Mouse (Mus musculus) urinary bladder, adult 18-20 months (tissue): ENCODE measurements around the gene Lcn9.
"Not testable (repeated sequence)": the region's sequence is repeated elsewhere in the genome, so short reads cannot be mapped to it uniquely, and the experiment has no call there.

Source experiments
- DNase-seq, 2 experiments: peaks; one replicate each; pipeline ENCODE4 v3.0.0; 2022; ENCODE audit warnings: low spot score in 2 of 2, mixed read lengths in 2 of 2

Gene Lcn9

DNA sequence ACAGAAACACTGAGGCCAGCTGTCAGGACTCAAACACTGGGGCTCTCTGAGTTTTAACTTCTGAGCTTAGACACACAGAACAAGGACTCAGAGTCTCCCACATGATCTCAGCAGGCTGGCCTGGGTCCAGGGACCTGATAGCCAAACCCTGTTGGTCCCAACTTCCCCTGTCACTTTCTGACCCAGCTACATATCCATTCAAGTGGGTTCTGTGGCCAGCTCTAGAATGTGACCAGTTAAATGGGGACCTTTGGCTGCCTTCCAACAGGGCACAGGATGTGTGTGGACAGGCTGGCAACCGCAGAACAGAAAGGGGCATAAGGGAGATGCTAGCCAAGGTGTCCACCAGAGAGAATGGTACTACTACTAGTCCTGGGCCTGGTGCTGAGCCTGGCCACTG lies at the start of gene Lcn9:
TSS of gene Lcn9 (plus strand) at position 348 of the 400 bp plus-strand sequence.
- no peak for DNase-seq

DNA sequence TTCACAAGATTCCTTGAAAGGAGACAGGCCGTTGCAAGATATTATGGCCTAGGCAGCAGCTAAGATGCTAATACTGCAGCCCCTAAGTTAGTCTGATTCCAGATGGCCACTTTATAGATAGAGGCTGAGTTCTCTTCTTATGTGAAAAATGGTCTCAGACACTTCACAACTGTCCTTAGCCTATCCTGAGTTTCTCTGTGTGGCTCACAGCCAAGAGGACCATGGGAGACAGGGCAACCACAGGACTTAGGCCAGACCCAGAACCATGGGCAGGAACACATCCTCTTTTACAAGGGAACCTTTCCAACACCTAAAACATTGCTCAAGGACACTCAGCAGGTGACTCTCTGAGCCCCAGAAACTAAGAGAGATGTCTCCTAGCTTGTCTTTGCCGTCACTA lies 49.4 kb upstream of the Lcn9 start:
- no peak for DNase-seq

DNA sequence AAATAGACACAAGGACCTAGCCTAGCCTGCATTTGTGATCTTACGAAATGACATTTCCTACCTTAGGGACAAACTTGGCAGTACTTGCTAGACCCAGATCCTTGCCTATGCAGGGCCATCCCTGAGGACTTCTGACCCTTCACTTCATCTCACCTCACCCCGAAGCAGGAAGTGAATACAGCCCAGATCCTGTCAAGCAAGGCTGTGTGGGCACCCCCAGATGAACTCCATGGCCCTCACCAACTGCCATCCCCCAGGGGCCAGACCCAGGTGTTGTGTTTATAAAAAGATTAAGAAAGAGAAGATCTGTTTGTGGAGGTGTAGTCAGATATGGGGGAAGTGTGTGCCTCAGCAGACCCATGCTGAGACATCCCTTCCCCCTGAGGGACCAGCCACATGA lies 48.3 kb upstream of the Lcn9 start:
- DNase-seq, result no peak

DNA sequence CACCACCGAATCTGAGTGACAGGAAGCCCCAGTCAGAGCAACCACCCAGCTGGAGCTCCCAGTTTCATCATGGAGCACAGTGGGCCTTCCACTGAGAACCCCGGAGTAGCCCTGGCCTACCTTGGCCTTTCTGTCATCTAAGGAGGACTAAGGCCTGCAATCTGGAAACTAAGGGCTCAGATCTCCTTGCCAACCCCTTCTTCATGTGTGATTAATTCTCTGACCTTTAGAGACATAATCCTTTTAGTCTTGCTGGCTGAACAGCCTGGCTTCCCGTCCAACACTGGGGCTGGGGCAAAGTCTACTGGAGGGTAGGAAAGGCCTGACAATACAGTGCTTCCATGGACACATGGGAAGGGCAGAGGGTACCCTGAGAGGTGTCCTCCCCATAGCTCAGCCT lies 47.0 kb upstream of the Lcn9 start:
- no peak for DNase-seq

DNA sequence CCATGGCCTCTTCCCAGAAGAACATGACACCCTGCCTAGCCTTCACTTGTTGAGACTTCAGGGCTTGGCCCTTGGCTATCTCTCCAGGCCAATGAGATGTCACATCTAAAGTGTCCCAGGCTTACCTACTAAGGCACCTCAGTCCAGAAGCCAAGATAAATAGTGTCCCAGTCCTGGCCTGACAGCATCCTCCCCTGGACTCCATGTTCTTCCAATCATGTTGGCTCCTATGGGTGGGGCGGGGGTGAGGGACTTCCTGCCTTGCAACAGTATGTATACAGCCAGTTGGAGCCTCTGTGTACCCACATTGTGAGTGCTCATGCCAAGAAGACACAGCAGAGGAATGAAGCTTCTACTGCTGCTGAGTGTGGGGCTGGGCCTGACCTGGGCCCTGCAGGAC lies 46.2 kb upstream of the Lcn9 start, which contains the start of gene Lcn11:
TSS of gene Lcn11 (plus strand) at position 301 of the 400 bp plus-strand sequence.
- DNase-seq, result no peak

DNA sequence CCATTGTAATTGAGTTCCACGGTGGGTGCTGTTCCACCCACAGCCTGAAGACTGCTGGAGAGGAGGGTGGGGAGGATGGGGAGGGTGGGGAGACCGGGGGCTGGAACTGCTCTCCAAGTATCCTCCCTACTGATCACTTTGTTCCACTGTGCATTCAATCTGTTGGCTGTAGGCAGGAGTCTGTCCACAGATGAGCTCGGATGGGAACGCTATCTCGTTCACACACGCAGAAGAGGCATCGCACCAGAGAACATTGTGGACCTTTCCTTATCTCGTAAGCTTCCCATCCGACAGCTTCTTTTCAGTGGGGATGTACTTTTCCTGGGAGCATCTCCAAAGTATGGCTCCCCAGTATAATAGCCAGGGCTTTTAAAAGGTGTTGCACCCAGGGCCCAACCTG lies 43.9 kb upstream of the Lcn9 start:
- DNase-seq, result no peak

DNA sequence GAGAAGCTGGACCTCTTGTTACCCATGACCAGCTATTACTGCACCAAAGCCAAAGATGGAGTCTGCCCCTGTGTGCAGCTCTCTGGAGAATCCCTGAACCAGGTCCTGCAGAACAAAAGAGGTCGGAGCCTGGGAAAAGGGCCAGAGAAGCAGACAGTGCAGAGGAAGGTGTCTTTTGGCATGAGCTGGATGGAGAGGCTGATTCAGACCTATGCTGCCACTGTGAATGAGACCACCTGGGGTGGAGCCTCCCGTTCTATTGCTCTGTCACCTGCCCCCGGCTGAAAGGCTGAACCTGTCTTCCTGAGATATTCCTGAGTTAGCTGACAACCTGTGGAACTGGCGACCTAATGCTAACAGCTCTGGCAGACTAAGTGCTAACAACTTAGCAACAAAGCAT lies 42.0 kb upstream of the Lcn9 start:
- DNase-seq, result no peak

DNA sequence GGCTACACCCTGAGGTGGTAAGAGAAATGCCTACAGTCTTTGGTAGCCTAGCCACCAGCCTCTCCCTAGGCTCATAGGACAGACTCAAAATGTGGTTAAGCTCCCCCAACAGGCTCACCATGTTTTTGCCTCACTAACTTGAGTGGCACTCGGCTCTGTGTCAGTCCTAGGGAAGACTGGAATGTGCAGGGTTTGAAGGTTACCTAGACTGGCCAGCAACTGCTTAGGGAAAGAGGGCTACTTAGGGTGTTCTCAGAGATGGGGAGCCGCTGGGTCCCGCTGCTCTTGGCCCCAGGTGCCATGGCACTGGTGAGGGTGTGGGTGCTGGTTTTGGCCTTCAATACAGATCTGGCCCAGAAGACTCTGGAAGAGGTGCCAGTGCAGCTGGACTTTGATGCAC lies 41.0 kb upstream of the Lcn9 start, which contains the start of gene Gm13539:
TSS of gene Gm13539 (plus strand) at position 301 of the 400 bp plus-strand sequence.
- DNase-seq, result no peak

DNA sequence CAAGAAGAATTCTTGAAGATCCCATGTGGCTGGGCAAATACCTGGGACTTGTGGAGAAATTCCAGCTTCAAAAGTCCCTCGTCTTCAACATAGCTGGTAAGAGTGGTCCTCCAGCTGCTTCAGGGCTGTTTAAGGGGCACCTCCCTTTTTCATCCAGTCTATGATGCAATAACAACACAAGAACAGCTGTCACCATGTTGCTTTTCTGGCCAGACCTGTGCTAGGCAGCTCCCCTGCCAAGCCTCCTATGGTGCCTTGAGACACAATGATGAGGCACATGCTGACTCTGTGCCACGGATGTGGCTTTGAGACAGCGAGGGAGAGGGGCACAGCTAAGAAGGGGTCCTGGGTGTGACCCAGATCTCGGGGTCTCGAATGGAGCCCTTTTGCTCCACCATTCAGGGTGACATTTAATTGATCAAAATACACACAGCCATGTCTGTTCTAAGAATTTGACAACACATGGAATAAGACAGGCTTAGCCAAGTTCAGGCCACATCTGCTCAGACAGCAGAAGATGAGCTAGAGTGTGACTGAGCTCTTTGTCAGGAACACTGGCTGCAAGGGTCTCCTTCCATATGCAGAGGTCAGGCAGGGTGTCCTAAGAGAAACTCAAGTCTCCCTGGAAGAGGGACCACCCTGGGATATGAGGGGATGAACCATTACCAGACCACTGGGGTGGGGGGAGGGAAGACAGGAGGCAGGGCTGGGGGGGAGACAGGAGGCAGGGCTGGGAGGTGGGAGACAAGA lies 37.2 kb upstream of the Lcn9 start:
- no peak for DNase-seq

DNA sequence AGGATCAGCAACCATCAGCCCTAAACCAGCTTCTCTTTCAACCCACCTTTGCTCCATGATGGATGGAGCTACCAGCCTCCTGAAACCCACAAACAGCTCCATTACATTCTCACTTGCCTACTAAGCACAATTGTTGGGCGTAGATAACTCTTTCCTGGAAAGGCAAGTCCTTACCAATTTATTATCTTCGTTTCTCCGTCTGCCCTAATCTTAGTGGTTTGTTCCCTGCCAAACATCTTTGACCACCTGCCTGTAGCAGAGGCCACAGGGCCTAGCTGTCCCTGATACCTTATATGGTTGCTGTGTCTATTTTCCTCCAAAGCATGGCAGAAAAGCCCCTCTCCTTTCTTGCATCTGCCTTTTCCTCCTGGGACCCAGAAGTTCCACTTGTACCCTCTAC lies 33.9 kb upstream of the Lcn9 start:
- no peak for DNase-seq

DNA sequence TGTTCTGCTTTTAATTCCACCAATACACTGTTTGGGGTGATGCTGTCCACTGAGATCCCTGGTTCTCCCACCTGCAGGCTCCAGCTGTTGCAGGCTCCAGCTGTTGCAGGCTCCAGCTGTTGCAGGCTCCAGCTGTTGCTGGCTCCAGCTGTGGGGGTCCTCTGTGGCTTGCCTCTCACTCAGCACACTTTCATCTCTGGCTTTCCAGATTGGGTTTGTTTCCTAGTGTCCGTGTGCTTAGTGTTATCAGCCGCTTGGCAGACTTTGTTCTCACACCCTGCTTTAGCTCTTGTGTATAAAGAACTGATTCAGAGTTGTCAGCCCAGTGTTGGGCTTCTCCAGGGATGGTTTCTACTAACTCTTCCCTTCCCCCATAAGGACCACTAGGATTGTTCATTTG lies 25.3 kb upstream of the Lcn9 start:
- no peak for DNase-seq

DNA sequence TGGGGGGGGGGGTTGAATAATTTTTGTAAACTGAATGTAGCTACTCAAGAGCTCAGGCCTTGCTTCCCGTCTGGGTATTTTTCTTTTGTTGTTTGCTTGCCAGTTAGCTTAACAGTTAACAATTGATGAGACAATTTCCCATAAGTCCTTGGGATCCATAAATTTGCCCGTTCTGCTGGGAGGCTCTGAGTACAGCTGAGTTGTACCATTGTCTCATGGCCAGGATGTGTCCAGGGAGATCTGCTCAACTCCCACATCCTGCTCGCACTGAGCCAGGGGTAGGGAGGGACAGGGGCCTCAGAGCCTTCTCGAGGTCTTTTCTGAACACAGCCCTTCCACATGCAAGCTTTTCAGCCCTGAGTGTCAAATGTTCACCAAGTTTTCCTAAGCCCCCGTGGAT lies 24.9 kb upstream of the Lcn9 start:
- no peak for DNase-seq

DNA sequence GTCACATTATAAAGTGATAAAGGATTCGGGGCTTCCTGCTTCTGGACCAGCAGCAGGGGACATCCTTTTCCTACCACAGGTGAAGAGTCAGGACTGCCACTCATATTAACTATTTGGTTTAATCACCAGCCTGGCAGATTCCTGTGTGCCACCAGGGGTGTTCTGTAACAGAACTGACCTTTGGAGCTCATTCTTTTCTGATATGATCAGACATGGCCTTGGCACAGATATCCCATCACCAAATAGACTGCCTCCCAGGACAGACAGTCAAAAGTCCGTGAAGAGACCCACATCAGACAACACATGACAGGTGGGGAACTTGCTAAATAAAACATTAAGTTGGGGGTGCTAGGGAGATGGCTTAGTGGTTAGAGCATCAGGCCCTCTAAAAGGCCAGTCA lies 11.2 kb upstream of the Lcn9 start:
- DNase-seq, result no peak

DNA sequence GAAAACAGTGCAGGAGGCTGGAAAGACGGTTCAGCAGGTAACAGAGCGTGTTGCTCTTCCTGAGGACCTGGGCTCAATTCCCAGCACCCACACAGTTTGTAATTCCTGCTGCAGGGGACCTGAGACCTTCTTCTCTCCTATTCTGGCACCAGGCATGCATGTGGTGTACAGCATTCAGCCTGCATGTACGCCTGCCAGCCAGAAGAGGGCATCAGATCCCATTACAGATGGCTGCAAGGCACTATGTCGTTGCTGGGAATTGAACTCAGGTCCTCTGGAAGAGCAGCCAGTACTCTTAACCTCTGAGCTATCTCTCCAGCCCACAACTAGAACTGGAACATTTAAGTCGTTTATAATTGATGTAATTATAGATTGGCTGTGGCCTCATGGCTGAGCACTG lies 9.6 kb upstream of the Lcn9 start:
- DNase-seq, result no peak

DNA sequence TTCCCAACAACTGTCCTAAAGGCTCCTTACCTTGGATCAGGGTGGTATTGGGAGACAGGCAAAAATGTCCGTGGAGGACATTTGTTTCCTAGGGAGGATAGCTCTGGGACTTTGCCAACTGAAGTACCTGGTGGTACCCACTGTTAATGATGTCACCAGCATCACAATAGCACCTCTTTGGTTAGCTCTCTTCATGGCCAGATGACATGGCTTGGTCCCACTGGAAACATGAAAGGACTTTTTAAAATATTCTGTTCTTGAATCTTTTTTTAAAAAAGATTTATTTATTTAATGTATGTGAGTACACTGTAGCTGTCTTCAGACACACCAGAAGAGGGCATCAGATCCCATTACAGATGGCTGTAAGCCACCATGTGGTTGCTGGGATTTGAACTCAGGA lies 7.2 kb upstream of the Lcn9 start, which contains the start of gene Glt6d1:
TSS of gene Glt6d1 (minus strand) at position 101 of the 400 bp plus-strand sequence.
- not testable (repeated sequence) for DNase-seq

DNA sequence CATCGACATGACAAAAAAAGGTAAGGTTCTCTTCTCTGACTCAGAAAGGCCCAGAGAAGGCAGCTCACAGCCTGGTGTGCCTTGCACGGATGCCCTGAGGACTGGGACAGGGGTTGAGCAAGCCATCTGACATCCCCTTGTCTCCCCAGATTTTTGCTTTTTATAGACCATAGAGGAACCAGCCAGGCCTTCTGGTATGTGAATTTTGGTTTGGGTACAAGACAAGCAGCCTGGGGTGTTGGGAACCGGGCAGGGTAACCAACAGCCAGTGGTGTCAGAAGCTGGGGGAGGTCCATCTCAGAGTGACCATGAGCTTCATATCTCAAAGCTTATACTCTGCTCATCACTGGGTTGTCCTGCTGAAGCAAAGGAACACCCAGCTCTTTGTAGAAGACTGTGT lies 1.8 kb downstream of the Lcn9 start:
- DNase-seq, result no peak

DNA sequence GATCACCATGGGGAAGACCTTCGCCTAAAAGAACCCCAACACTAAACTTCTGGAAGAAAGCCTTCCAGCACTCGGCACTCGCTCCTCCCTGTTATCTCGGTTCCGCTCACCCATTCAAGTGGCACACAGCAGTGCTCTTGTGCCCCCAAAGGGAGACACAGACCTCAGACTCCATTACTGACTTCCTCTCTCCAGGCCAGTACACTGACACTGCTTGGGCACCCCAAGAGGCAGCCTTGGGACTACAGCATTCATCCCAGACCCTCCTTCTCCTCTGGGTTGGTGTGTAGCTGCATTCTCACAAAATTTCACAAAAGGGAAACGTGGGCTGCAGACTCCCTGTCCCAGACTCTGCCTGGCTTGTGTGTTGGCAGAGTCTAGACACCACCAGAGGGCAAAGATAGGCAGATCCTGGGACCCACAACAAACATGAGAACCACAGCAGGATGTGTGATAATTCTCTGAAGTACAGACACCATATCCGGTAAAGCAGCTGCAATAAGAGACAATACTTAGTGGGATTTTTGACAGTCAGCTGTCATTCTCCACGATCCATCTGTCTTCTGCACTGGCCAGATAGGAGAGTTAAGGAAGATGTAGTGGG lies 5.5 kb downstream of the Lcn9 start:
- DNase-seq, result no peak

DNA sequence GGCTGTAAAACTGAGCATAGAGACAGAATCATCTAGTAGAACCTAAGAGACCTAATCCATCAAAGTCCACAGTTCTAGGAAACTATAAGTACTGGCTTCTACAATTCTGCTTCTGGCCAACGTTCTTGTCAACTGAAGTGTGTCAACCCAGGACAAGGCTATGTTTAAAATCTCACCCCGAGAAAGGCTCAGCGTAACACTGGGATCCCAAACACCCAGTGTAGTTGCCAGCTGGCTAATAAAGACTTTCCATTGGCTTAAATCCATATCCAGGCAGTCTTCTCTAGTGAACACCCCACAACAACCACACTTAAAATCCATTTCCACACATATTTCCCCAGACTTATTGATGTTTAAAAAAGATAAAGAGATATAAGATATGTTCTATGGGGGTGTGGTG lies 7.8 kb downstream of the Lcn9 start:
- DNase-seq, result no peak

DNA sequence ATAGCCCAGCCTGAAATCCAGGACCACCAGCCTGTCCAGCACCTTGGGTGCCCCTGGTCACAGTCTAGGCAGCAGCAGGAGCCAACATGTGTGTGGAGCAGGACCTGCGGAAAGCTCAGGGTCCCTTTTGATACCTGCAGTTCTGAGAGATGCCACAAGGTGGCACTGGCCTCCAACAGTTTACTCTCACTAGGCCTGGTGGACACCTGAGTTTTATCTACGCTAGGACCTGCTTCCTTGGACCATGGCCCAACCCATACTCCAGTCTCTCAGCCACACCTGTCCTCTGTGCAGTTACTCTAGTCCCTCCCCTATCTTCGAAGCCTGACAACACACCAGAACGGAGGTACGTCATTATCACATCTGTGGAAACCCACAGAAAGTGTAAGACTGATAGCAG lies 13.3 kb downstream of the Lcn9 start:
- peak; percentile 43 to 73 for DNase-seq

DNA sequence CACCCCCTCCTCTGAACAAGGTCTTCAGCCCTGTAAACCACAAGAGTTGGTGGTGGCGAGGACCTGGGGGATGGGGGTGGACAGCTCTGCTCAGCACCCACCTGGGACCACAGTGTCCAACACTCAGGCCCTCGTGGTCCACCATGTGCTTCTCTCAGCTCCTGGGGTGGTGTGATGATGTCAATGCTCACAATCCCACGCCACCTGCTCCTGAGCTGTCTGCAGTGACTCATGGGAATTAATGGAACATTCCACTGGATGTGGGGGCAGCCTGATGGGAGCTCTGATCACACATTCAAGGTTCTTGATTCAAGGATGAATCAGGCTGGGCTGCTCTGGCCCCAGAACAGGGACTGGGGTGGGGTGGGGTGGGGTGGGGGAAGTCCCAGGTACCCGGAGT lies 19.2 kb downstream of the Lcn9 start:
- no peak for DNase-seq

DNA sequence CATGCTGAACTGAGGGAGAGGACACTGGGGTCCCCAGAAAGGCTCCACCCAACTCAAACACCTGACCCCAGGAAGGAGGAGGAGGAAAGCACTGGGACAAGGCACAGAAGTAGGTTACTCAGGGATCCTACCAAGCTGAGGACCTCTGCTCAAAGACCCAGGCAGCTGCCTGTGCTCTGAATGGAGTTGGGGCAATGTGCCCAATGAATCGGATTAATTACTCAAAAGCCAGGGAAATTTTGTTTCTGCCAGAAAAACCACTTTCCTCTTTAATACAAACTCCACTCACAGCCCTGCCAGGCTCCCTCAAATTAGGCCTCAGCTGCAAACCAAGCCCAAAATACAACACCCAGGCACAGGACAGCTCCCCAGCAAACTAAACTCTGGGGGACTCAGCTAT lies 19.8 kb downstream of the Lcn9 start:
- no peak for DNase-seq

DNA sequence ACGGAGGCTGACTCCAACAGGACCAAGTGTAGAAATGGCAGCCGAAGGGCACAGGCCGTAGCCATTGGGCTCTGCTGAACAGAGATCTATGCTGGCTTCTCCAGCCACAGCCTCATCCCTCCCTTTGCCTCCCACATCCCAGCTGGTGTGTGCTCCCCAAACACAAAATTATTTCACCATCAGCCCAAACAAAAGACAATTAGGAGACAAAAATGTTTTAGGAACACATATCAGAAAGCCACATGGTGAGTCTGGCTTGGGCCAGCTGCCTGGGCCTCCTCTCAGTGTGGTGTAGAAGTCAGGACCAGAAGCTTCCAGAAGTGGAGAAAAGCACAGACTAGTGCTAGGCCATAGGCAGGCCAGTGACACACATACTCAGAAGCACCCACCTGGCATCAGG lies 21.1 kb downstream of the Lcn9 start:
- DNase-seq, result no peak

DNA sequence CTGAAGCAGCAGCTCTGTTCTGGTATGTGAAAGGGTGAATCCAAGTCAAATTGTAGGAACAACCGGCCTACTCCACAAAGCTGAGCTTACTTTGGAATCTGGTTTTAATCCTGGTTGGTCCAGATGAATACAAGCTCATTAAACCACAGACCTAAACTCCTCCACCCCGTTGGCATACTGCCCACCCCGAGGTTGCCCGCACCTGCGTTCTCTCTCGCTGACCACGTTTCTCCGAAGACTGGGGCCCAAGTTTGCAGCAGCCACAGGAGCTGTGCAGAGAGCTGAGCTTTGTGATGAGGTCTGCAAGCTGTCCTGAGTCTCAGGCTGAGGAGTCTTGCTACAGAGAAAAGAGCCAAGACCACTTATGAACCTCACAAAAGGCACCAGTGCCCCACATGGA lies 23.6 kb downstream of the Lcn9 start:
- DNase-seq, result no peak

DNA sequence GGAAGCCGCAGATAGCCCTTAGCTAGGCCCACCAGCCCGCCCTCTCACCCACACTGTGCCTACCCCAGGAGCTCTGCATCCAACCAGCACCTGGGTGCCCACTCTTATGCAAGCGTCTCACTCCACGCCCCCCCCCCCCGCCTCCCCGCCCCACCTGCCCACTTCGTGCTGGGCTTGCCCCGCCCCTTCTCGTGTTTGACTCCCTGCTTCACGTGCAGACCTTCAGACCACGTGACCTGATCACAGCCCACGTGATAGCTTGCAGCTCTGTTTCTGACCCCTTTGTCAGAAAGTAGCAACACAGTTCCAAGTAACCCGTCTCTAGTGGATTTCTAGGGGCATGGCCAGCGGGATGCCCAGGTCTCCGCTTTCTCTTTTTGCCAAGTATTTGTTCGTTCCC lies 24.3 kb downstream of the Lcn9 start, which contains the start of gene Sohlh1:
TSS of gene Sohlh1 (minus strand) at position 23 of the 400 bp plus-strand sequence.
- DNase-seq, result no peak
